Mouse (Mus musculus): ENCODE results near the gene Stt3b. TPM values are rescaled to one million over a fixed set of nuclear protein-coding genes. Genes with fewer than 3 reads are reported as not detected.

Gene Stt3b
- polyA plus RNA-seq, 1 experiment from 2014 or later, result 134 TPM

DNA sequence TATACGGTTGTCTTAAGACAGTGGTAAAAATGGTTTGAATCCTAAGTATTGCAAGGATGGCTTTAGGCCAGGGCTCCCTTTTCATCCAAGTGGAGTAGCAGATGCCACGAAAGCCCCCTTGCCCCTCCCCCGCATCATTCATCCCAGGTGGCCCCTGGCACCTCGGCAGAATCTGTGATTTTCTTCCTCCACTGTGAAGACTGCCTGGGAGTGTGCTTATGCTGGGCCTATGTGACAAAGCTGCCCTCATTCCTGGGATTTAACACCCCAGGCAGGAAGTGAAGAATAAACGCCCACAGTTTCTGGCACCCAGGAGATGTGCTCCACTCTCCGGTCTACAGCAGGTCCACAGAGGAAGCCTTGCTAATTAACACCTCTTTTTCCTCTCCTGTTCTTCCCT is 28.6 kb upstream of the Stt3b start:
- DNase-seq (ENCODE audit: low read depth, low spot score) (no peak), ATAC-seq (no peak)
- ChIA-PET POLR2A (no interaction called here), CTCF (interaction anchor here (1.4 kb wide), 1 partner anchor 8 kb away, joined by 4 read pairs; no protein-coding TSS in a partner anchor)
- H3K27me3 ChIP-seq, result peaks cover 6% of the 10 kb centered on the region
- in situ Hi-C loops (cut with MboI; ENCODE audit: low pct_unique_long_range_greater_than_20kb), result no loop called here
- no peak for TF ChIP-seq CTCF (IDR thresholded peaks at IDR 0.05)

GRCm38 (mm10) chr9:115333016-115333415 is 22.8 kb upstream of the Stt3b start:
- ChIA-PET CTCF (no interaction called here), POLR2A (no interaction called here)
- TF ChIP-seq CTCF (IDR thresholded peaks at IDR 0.05), result no peak
- in situ Hi-C loops (cut with MboI; ENCODE audit: low pct_unique_long_range_greater_than_20kb), result no loop called here
- peaks cover 20% of the 10 kb centered on the region for H3K27me3 ChIP-seq
- no peak for DNase-seq (ENCODE audit: low read depth, low spot score)
- no peak for ATAC-seq

DNA sequence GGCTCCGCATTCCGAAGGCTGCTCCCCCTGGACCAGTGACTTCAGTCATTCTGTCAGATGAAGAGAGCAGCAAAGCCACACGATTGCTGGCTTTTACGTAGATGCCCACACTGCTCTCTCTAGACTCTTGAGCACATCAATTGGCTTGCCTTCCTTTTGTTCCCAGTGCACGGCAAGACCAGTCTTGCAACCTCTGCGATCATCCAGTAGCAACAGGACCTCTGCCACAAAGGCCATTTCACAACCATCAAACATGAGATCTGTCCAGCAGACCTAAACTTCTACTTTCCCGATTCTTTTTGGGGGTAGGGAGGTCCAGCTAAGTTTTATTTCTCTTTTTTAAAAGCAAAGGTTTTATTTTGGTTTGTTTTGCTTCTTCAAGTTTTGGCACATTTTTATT is 22.1 kb upstream of the Stt3b start:
- ChIA-PET POLR2A (no interaction called here), CTCF (no interaction called here)
- in situ Hi-C loops (cut with MboI; ENCODE audit: low pct_unique_long_range_greater_than_20kb), result no loop called here

GRCm38 (mm10) chr9:115330861-115331476 is 20.7 kb upstream of the Stt3b start:
- DNase-seq (ENCODE audit: low read depth, low spot score) (no peak), ATAC-seq (no peak)
- in situ Hi-C loops (cut with MboI; ENCODE audit: low pct_unique_long_range_greater_than_20kb), result no loop called here
- POLR2A ChIA-PET, result no interaction called here
- CTCF ChIA-PET, result interaction anchor here (1.0 to 1.3 kb wide), 2 partner anchors 8 to 32 kb away, joined by 3 to 4 read pairs; no protein-coding TSS in a partner anchor
- no peak for TF ChIP-seq CTCF (IDR thresholded peaks at IDR 0.05)
- peaks cover 20% of the 10 kb centered on the region for H3K27me3 ChIP-seq

More for the DNA sequence above, 22.1 kb upstream of the Stt3b start:
- DNase-seq (ENCODE audit: low read depth, low spot score) (no peak), ATAC-seq (no peak)
- TF ChIP-seq CTCF (IDR thresholded peaks at IDR 0.05), result no peak
- H3K27me3 ChIP-seq, result peaks cover 20% of the 10 kb centered on the region

GRCm38 (mm10) chr9:115326533-115326890 is 16.3 kb upstream of the Stt3b start:
- ChIA-PET POLR2A (no interaction called here), CTCF (no interaction called here)
- H3K27me3 ChIP-seq, result peaks cover 14% of the 10 kb centered on the region
- ATAC-seq (no peak), DNase-seq (ENCODE audit: low read depth, low spot score) (no peak)
- no peak for TF ChIP-seq CTCF (IDR thresholded peaks at IDR 0.05)
- in situ Hi-C loops (cut with MboI; ENCODE audit: low pct_unique_long_range_greater_than_20kb), result no loop called here

- no peak for DNase-seq (ENCODE audit: low read depth, low spot score)
- peaks cover 14% of the 10 kb centered on the region for H3K27me3 ChIP-seq
- TF ChIP-seq CTCF (IDR thresholded peaks at IDR 0.05), result no peak
- CTCF ChIA-PET, result no interaction called here
- no peak for ATAC-seq
- POLR2A ChIA-PET, result no interaction called here
- in situ Hi-C loops (cut with MboI; ENCODE audit: low pct_unique_long_range_greater_than_20kb), result no loop called here
These were observed 15.8 kb upstream of the Stt3b start for GRCm38 (mm10) chr9:115325831-115326532.

GRCm38 (mm10) chr9:115323572-115323971 is 13.4 kb upstream of the Stt3b start:
- no peaks in the 10 kb centered on the region for H3K27me3 ChIP-seq
- in situ Hi-C loops (cut with MboI; ENCODE audit: low pct_unique_long_range_greater_than_20kb), result no loop called here
- no peak for ATAC-seq
- no peak for DNase-seq (ENCODE audit: low read depth, low spot score)
- POLR2A ChIA-PET, result interaction anchor here (0.8 kb wide), 1 partner anchor 10 kb away, joined by 3 read pairs; no protein-coding TSS in a partner anchor
- TF ChIP-seq CTCF (IDR thresholded peaks at IDR 0.05), result no peak
- CTCF ChIA-PET, result interaction anchor here (1.2 kb wide), 1 partner anchor 9 kb away, joined by 6 read pairs; no protein-coding TSS in a partner anchor

DNA sequence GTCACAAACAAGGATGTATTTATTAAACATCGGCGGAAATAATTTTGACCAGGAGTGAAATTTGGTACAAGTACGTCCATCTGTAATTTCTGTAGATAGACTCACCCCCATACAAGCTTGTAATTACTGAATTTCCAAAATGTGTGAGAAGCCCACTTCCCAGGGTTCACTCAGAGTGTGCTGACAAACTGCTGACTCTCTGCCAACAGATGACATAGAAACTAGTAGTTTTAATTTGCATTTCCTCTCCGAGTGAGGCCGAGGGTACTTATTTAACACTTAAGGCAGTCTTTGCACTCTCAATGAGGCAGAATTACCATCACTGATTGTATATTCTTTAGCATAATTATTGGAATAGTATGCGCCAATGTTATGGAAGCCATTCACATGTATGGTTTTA is 12.2 kb upstream of the Stt3b start:
- no peak for TF ChIP-seq CTCF (IDR thresholded peaks at IDR 0.05)

GRCm38 (mm10) chr9:115321052-115321451 is 10.8 kb upstream of the Stt3b start:
- ChIA-PET CTCF (no interaction called here), POLR2A (no interaction called here)
- ATAC-seq (no peak), DNase-seq (ENCODE audit: low read depth, low spot score) (no peak)
- in situ Hi-C loops (cut with MboI; ENCODE audit: low pct_unique_long_range_greater_than_20kb), result no loop called here
- TF ChIP-seq CTCF (IDR thresholded peaks at IDR 0.05), result peak; percentile 44
- H3K27me3 ChIP-seq, result no peaks in the 10 kb centered on the region

More for the DNA sequence above, 12.2 kb upstream of the Stt3b start:
- in situ Hi-C loops (cut with MboI; ENCODE audit: low pct_unique_long_range_greater_than_20kb), result no loop called here
- DNase-seq (ENCODE audit: low read depth, low spot score) (no peak), ATAC-seq (no peak)
- ChIA-PET CTCF (no interaction called here), POLR2A (no interaction called here)
- no peaks in the 10 kb centered on the region for H3K27me3 ChIP-seq

GRCm38 (mm10) chr9:115320156-115320555 is 9.9 kb upstream of the Stt3b start:
- no peak for ATAC-seq
- in situ Hi-C loops (cut with MboI; ENCODE audit: low pct_unique_long_range_greater_than_20kb), result no loop called here
- ChIA-PET POLR2A (no interaction called here), CTCF (no interaction called here)
- no peak for TF ChIP-seq CTCF (IDR thresholded peaks at IDR 0.05)
- no peaks in the 10 kb centered on the region for H3K27me3 ChIP-seq
- DNase-seq (ENCODE audit: low read depth, low spot score), result no peak

DNA sequence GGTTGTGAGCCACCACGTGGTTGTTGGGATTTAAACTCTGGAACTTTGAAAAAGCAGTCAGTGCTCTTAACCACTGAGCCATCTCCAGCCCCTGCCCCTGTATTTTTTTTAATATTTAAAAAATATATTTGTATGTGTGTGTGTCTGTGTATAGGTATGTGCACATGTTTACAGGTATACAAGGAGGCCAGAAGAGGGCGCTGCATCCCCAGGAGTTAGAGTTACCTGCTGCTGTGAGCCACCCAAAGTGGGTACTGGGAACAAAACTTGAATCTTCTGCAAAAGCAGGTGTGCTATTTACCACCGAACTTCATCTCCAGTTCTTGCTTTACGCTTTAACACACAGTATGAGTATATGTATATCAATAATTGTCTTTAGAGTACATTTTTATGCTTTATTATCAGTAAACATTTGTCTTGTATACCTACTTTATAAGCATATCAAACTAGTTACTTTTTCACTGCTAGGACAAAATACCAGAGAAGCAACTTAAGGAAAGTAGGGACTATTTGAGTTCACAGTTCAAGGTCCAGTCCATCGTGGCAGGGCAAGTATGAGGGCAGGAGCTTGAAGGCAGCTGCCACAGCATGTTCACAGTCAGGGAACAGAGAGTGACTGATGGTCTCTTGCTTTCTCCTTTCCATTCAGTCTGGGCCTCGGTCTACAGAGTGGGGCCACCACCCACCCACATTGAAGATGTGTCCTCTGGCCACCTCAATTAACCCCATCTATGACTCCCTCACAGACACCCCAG is 8.6 kb upstream of the Stt3b start:
- POLR2A ChIA-PET, result no interaction called here
- in situ Hi-C loops (cut with MboI; ENCODE audit: low pct_unique_long_range_greater_than_20kb), result loop anchor here (10.0 kb wide), 2 partner anchors 186 to 386 kb away; no protein-coding TSS in a partner anchor
- TF ChIP-seq CTCF (IDR thresholded peaks at IDR 0.05), result peak; percentile 32

More for the DNA sequence above, 8.6 kb upstream of the Stt3b start:
- H3K27me3 ChIP-seq, result no peaks in the 10 kb centered on the region
- CTCF ChIA-PET, result no interaction called here
- DNase-seq (ENCODE audit: low read depth, low spot score) (no peak), ATAC-seq (no peak)

Measured in Patski (cell line).